ENCODE assay signal across 1 mouse cellular context in the genomic region with DNA sequence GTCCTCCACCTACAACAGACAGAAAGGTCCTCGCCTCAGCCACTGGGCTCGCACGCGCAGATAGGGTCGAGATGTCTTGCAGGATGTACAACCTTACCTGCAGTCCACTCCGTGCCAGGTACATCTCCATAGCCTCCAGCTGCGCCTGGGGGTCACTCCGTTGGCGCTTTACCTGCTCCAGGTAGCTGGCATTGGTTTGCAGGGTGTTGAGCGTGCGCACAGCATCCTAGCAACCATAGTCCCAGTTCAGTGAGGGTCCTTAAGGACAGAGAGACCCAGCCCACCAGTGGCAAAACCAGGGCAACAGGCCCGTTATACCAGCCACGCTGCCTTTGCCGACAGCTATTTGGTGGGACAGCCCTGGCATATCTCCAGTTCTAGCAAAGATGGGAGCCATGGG.
TF ChIP-seq lines count a peak whose summit lies in the region.

No protein-coding gene starts in this region.

TF ChIP-seq in MEL, 35 proteins besides CTCF, POLR2A, EP300 and RAD21 (continued from another document):
- TF ChIP-seq GATA1 (IDR thresholded peaks at IDR 0.05; ENCODE audit: low read depth, low read length): no peak
- no peak for TF ChIP-seq MXI1 (IDR thresholded peaks at IDR 0.05; ENCODE audit: low read depth, low read length)
- no peak for TF ChIP-seq MEF2A (IDR thresholded peaks at IDR 0.05; ENCODE audit: extremely low read depth, insufficient replicate concordance, low read depth, low read length, poor library complexity, severe bottlenecking)
- TF ChIP-seq TAL1 (IDR thresholded peaks at IDR 0.05; ENCODE audit: low read length): no peak
- no peak for TF ChIP-seq MAZ (IDR thresholded peaks at IDR 0.05; ENCODE audit: low read depth, low read length)
- no peak for TF ChIP-seq SIN3A (IDR thresholded peaks at IDR 0.05; ENCODE audit: low read length)
- TF ChIP-seq TCF12 (IDR thresholded peaks at IDR 0.05; ENCODE audit: low read depth, low read length): no peak
- TF ChIP-seq SMC3 (IDR thresholded peaks at IDR 0.05; ENCODE audit: low read depth, low read length): no peak
